Mouse (Mus musculus) kidney, postnatal 14 days (tissue): ENCODE measurements at regions not wholly inside any gene's neighbourhood (a gene's known extent, or its start where the extent isn't known, plus 50 kb on each side); places are given as distances from the start of the nearest gene placed in this dataset.

Source experiments
- DNase-seq: peaks from one replicate; pipeline ENCODE4 v3.0.0; 2022; ENCODE audit warnings: mixed read lengths

- DNase-seq, result no peak
Measured at GRCm38 (mm10) chr10:19187716-19188081, 168.6 kb upstream of the Olig3 start.

GRCm38 (mm10) chr10:19187084-19187615 is 169.2 kb upstream of the Olig3 start:
- DNase-seq, result no peak

GRCm38 (mm10) chr10:19185790-19186581 is 170.3 kb upstream of the Olig3 start:
- DNase-seq, result peak; percentile 54

GRCm38 (mm10) chr10:19184886-19185285 is 169.4 kb upstream of the Tnfaip3 start:
- DNase-seq, result no peak

GRCm38 (mm10) chr10:19177895-19178294 is 162.4 kb upstream of the Tnfaip3 start:
- no peak for DNase-seq

- no peak for DNase-seq
Measured at GRCm38 (mm10) chr10:19177414-19177813, 162.0 kb upstream of the Tnfaip3 start.

GRCm38 (mm10) chr10:19176249-19176648 is 160.8 kb upstream of the Tnfaip3 start:
- DNase-seq, result no peak

- no peak for DNase-seq
Measured at GRCm38 (mm10) chr10:19171834-19172233, 156.4 kb upstream of the Tnfaip3 start.

GRCm38 (mm10) chr10:19170596-19170995 is 155.1 kb upstream of the Tnfaip3 start:
- DNase-seq, result peak; percentile 36

GRCm38 (mm10) chr10:19169272-19169671 is 153.8 kb upstream of the Tnfaip3 start:
- DNase-seq, result no peak

- DNase-seq, result no peak
Measured at GRCm38 (mm10) chr10:19168362-19168761, 152.9 kb upstream of the Tnfaip3 start.

- peak; percentile 18 for DNase-seq
Measured at GRCm38 (mm10) chr10:19167641-19168271, 152.3 kb upstream of the Tnfaip3 start.

- no peak for DNase-seq
Measured at GRCm38 (mm10) chr10:19167101-19167500, 151.6 kb upstream of the Tnfaip3 start.

GRCm38 (mm10) chr10:19162104-19162503 is 146.6 kb upstream of the Tnfaip3 start:
- no peak for DNase-seq

GRCm38 (mm10) chr10:19161149-19161548 is 145.7 kb upstream of the Tnfaip3 start:
- DNase-seq, result no peak

- DNase-seq, result no peak
Measured at GRCm38 (mm10) chr10:19154041-19154440, 138.6 kb upstream of the Tnfaip3 start.

GRCm38 (mm10) chr10:19152773-19153172 is 137.3 kb upstream of the Tnfaip3 start:
- DNase-seq, result no peak

GRCm38 (mm10) chr10:19150766-19151165 is 135.3 kb upstream of the Tnfaip3 start:
- no peak for DNase-seq

- no peak for DNase-seq
Measured at GRCm38 (mm10) chr10:19150005-19150404, 134.5 kb upstream of the Tnfaip3 start.

- DNase-seq, result no peak
Measured at GRCm38 (mm10) chr10:19149196-19149869, 133.9 kb upstream of the Tnfaip3 start.

- DNase-seq, result no peak
Measured at GRCm38 (mm10) chr10:19141481-19141880, 126.0 kb upstream of the Tnfaip3 start.

GRCm38 (mm10) chr10:19140628-19141027 is 125.2 kb upstream of the Tnfaip3 start:
- peak; percentile 7 for DNase-seq

- DNase-seq, result no peak
Measured at GRCm38 (mm10) chr10:19139234-19139633, 123.8 kb upstream of the Tnfaip3 start.

GRCm38 (mm10) chr10:19138258-19138657 is 122.8 kb upstream of the Tnfaip3 start:
- no peak for DNase-seq
